7 mouse cellular contexts compared by ENCODE assay signal in the genomic region with DNA sequence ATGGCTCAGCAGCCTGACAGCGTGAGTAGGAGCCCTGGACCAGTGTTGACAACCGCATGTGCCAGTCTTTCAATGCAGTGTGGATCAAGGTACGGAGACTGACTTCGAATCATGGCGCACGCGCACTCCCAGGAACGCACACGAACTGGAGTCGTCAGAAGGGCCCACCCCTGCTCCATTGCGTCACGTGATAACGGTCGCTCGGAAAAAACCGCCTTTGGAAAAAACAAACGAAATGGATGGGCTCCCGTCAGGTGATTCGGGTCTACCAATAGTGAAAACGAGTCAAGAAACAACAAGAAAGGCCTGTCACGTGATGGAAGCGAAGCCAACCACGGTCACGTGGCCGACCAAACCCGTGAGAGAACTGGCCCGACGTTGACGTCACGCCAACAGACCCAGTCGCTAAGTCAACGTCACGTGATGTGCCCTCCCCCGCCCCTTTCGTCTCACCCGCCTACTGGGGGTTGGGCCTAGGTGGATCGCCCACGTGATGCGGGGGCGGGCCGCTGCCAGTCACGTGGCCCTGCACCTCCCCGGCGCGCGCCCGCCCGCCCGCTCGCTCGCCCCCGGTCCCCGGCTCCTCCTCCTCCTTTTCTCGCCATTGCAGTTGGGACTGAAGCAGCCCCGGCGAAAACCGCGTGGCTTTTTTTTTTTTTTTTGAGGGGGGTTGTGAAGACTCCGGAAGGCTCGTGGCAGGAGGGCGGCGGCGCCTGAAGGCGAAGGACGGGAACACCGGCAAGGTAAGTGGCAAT. TPM values are rescaled to one million over a fixed set of nuclear protein-coding genes. Genes with fewer than 3 reads are reported as not detected.
DNase-seq lines count a peak whose midpoint lies in the region; ATAC-seq lines count a peak whose summit lies in the region.

A gene (plus strand): TSS at position 515 of the 755 bp plus-strand sequence.

- H3K4me1 ChIP-seq in embryonic facial prominence, embryonic 12.5 days: peaks cover 14% of the 10 kb centered on the region
- peaks cover 6% of the 10 kb centered on the region; the same call in 1 of the 2 replicates for H3K4me1 ChIP-seq in limb, embryonic 11.5 days (ENCODE audit: control insufficient read depth, insufficient read depth, low read length)
- peaks cover 9% of the 10 kb centered on the region; the same call in 1 of the 2 replicates for H3K4me1 ChIP-seq in midbrain, embryonic 14.5 days (ENCODE audit: control insufficient read depth, insufficient read depth, low read length)

- DNase-seq in adrenal gland, postnatal 25 days: peak; percentile 100
- DNase-seq in heart, adult 11 months: peak; percentile 100
- DNase-seq in kidney, adult 18-20 months: peak; percentile 100
- DNase-seq in limb, embryonic 11.5 days (ENCODE audit: low spot score): peak; percentile 100
- DNase-seq in midbrain, embryonic 14.5 days: peak; percentile 100
- peak; percentile 99 for DNase-seq in spleen, adult 18-20 months

- peaks cover 12% of the 10 kb centered on the region for H3K36me3 ChIP-seq in embryonic facial prominence, embryonic 12.5 days
- H3K36me3 ChIP-seq in limb, embryonic 11.5 days (ENCODE audit: control insufficient read depth, insufficient read depth, low read length): peaks cover 3% of the 10 kb centered on the region; the same call in 1 of the 2 replicates
- H3K36me3 ChIP-seq in midbrain, embryonic 14.5 days (ENCODE audit: control insufficient read depth, insufficient read depth, low read length): no peaks in the 10 kb centered on the region

- H3K4me3 ChIP-seq in embryonic facial prominence, embryonic 12.5 days: peak within 1 kb of the TSS; percentile 83
- H3K4me3 ChIP-seq in limb, embryonic 11.5 days (ENCODE audit: low read depth, low read length): peak within 1 kb of the TSS; percentile 63
- peak within 1 kb of the TSS; percentile 86 for H3K4me3 ChIP-seq in midbrain, embryonic 14.5 days (replicated peaks; ENCODE audit: low read depth, low read length)

- under 1% methylated on average over 47 of the region's 66 CpGs for whole genome bisulfite sequencing in embryonic facial prominence, embryonic 12.5 days
- WGBS in limb, embryonic 11.5 days: under 1% methylated on average over 53 of the region's 66 CpGs
- WGBS in midbrain, embryonic 14.5 days: under 1% methylated on average over 60 of the region's 66 CpGs

- peak within 1 kb of the TSS; percentile 84 for H3K4me2 ChIP-seq in embryonic facial prominence, embryonic 12.5 days (replicated peaks)
- peak within 1 kb of the TSS; percentile 76 for H3K4me2 ChIP-seq in limb, embryonic 11.5 days (ENCODE audit: low read depth, severe bottlenecking)
- H3K4me2 ChIP-seq in midbrain, embryonic 14.5 days (ENCODE audit: low read length): peak within 1 kb of the TSS; percentile 63

- H3K9me3 ChIP-seq in embryonic facial prominence, embryonic 12.5 days: no peaks in the 10 kb centered on the region
- H3K9me3 ChIP-seq in limb, embryonic 11.5 days (ENCODE audit: control insufficient read depth, low read length): no peaks in the 10 kb centered on the region
- no peaks in the 10 kb centered on the region for H3K9me3 ChIP-seq in midbrain, embryonic 14.5 days (ENCODE audit: control insufficient read depth, low read length)

- peak within 1 kb of the TSS; percentile 91 for H3K9ac ChIP-seq in embryonic facial prominence, embryonic 12.5 days
- peak within 1 kb of the TSS; percentile 76 for H3K9ac ChIP-seq in limb, embryonic 11.5 days (ENCODE audit: low read length)
- peak within 1 kb of the TSS; percentile 86 for H3K9ac ChIP-seq in midbrain, embryonic 14.5 days (replicated peaks; ENCODE audit: low read length)

- ATAC-seq in embryonic facial prominence, embryonic 12.5 days (ENCODE audit: insufficient number of reproducible peaks, insufficient read depth, low FRiP score, low TSS enrichment): peak; percentile 86
- peak; percentile 94 for ATAC-seq in limb, embryonic 11.5 days (ENCODE audit: insufficient number of reproducible peaks, low FRiP score, low TSS enrichment, low read depth)
- peak; percentile 97 for ATAC-seq in midbrain, embryonic 14.5 days (ENCODE audit: low FRiP score, low TSS enrichment)

- H3K27me3 ChIP-seq in embryonic facial prominence, embryonic 12.5 days: 0 out of 2 replicates have a peak, but pooled peaks cover 2% of the 10 kb centered on the region
- 0 out of 2 replicates have a peak, but pooled peaks cover 3% of the 10 kb centered on the region for H3K27me3 ChIP-seq in limb, embryonic 11.5 days (ENCODE audit: control insufficient read depth, insufficient read depth, low read length)
- no peaks in the 10 kb centered on the region for H3K27me3 ChIP-seq in midbrain, embryonic 14.5 days (ENCODE audit: control insufficient read depth, insufficient read depth, low read length)

- H3K27ac ChIP-seq in embryonic facial prominence, embryonic 12.5 days: peak within 1 kb of the TSS; percentile 90
- peak within 1 kb of the TSS; percentile 84 for H3K27ac ChIP-seq in limb, embryonic 11.5 days (replicated peaks; ENCODE audit: low read depth, low read length)
- H3K27ac ChIP-seq in midbrain, embryonic 14.5 days (replicated peaks; ENCODE audit: low read depth, low read length): peak within 1 kb of the TSS; percentile 93

RNA-seq across cellular contexts. Expression of the gene that starts here (rescaled TPM):
- 68.9 and 69.5 TPM in 2 replicates for total RNA-seq in adrenal gland, postnatal 25 days (2021)
- polyA plus RNA-seq in embryonic facial prominence, embryonic 12.5 days (2016; fragmentation: Nextera tagmentation; extraction: Ambion mirVana): 277 and 284 TPM in 2 replicates
- 268 and 285 TPM in 2 replicates for polyA plus RNA-seq in limb, embryonic 11.5 days (2014; fragmentation: Nextera tagmentation; extraction: Ambion mirVana)
- polyA plus RNA-seq in midbrain, embryonic 14.5 days (2014; fragmentation: Nextera tagmentation; extraction: Ambion mirVana): 212 and 267 TPM in 2 replicates

Comparison
In these comparisons a context has a peak if more than half of its experiments do, and no peak if none do; other contexts are left out.
1. Peak in every context shown above with its lines: DNase-seq, ATAC-seq, H3K4me3 ChIP-seq and H3K27ac ChIP-seq.